Mouse (Mus musculus) forebrain, embryonic 12.5 days (tissue): ENCODE results near the gene Casp1. TPM values are rescaled to one million over a fixed set of nuclear protein-coding genes. Genes with fewer than 3 reads are reported as not detected.

ENCODE experiments used
- ATAC-seq: fragments of 200-750 bp; cut with Nextera tagmentation; 2 replicates; pipeline ENCODE4 v1.8.0; 2017; ENCODE audit warnings: moderate TSS enrichment; ENCODE audit not compliant: low FRiP score
- H3K27ac ChIP-seq: fragments of 300-500 bp; sonication (generic); 2 replicates; pipeline ENCODE4 v1.5.1; 2016; ENCODE audit warnings: mild to moderate bottlenecking
- H3K27me3 ChIP-seq: fragments of 300-500 bp; sonication (generic); 2 replicates; pipeline ENCODE4 v1.6.1; 2016; ENCODE audit warnings: mild to moderate bottlenecking
- H3K36me3 ChIP-seq: fragments of 300-500 bp; sonication (generic); replicated peaks from 2 replicates; pipeline ENCODE4 v1.6.1; 2016; ENCODE audit warnings: mild to moderate bottlenecking
- H3K4me1 ChIP-seq: fragments of 300-500 bp; sonication (generic); 2 replicates; pipeline ENCODE4 v1.6.1; 2016
- H3K4me2 ChIP-seq: fragments of 300-500 bp; sonication (generic); 2 replicates; pipeline ENCODE4 v1.6.1; 2016; ENCODE audit warnings: mild to moderate bottlenecking, moderate library complexity
- H3K4me3 ChIP-seq: fragments of 300-500 bp; sonication (generic); replicated peaks from 2 replicates; pipeline ENCODE4 v1.5.1; 2016; ENCODE audit warnings: mild to moderate bottlenecking
- H3K9ac ChIP-seq: fragments of 300-500 bp; sonication (generic); 2 replicates; pipeline ENCODE4 v1.6.1; 2016; ENCODE audit warnings: mild to moderate bottlenecking
- H3K9me3 ChIP-seq: fragments of 300-500 bp; sonication (generic); 2 replicates; pipeline ENCODE4 v1.6.1; 2016
- WGBS: fragments of 180-500 bp; shearing (Covaris S2); methylation state at CpG from one replicate; pipeline ENCODE4 v1.1.7; 2016; 5-methylcytosine and 5-hydroxymethylcytosine counted together
- polyA plus RNA-seq: library from polyadenylated mRNA; unstranded; fragments of >200 nt; fragmentation: Nextera tagmentation; extraction: Ambion mirVana; gene quantifications from 2 replicates; pipeline ENCODE4 v1.2.1, GENCODE M21; 2016

Casp1 gene
- 0.22 and 0.54 TPM in 2 replicates for polyA plus RNA-seq

DNA sequence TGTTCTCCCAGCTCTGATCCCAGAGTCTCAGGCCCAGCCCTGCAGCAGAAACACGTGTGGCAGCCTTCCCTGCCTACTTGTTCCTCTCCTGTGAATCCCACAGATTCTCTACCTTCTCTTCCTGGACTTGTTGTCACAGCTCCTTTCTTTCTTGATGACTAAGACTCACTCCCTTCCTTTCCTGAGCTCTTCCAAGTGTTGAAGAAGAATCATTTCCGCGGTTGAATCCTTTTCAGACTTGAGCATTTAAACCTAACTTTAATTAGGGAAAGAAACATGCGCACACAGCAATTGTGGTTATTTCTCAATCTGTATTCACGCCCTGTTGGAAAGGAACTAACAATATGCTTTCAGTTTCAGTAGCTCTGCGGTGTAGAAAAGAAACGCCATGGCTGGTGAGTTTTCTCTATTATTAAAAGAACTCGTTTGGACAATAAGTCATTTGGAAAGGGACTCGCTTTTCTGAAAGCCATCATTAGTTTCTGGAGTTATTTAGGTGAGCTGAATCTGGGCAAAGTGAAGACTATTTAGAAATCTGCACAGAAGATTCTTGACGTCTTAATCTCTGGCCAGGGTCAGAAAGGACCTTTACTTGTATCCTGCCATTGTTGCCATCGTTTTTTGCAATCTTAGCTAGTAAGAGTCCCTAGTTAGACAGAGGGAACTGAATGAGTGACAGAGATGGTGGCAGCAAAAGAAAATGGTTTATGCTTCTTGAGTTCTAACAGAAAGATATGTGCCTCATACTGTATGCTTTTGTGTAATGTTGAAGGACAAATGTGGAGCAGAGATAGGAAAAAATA is at the start of gene Casp1:
Gene Casp1 (plus strand): TSS at position 189 of the 803 bp plus-strand sequence.
- Histone ChIP-seq H3K27ac (no peak within 1 kb of the TSS), H3K4me2 (no peak within 1 kb of the TSS), H3K36me3 (no peaks in the 10 kb centered on the region), H3K9ac (no peak within 1 kb of the TSS), H3K9me3 (no peaks in the 10 kb centered on the region), H3K27me3 (no peaks in the 10 kb centered on the region), H3K4me3 (no peak within 1 kb of the TSS), H3K4me1 (peaks cover 5% of the 10 kb centered on the region; the same call in 1 of the 2 replicates)
- ATAC-seq, result no peak
- WGBS, result 39% methylated on average over 11 of the region's 11 CpGs

DNA sequence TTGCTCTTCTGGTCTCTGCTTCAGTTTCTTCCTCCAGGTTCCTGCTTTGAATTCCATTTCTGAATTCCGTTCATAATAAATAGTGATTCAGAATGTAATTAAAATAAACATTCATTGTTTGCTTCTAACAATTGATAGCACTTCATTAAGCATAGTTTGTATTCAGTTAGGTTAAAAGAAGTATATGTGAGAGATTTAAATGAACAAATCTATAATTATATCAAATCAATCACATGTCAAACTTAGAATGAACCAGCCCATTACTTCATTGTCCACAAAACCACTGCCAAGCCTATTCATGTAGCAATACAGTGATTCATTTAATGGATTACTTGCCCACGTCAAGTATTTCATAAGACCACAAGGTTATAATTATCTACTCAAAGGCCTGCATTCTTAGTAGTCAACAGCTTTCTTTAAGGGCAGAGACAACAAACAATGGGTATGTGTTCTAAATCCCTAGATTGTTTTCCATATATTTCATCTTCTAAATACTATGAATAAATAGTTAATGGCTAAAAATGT is 34.3 kb upstream of the Casp1 start:
- no peak overlapping the region for H3K4me3 ChIP-seq
- H3K27me3 ChIP-seq, result no peaks in the 10 kb centered on the region
- no peaks in the 10 kb centered on the region for H3K36me3 ChIP-seq
- H3K9ac ChIP-seq, result no peak overlapping the region
- ATAC-seq, result no peak
- H3K4me1 ChIP-seq, result no peaks in the 10 kb centered on the region
- H3K4me2 ChIP-seq, result no peak overlapping the region
- no peaks in the 10 kb centered on the region for H3K9me3 ChIP-seq
- no peak overlapping the region for H3K27ac ChIP-seq
- 41% methylated on average over 2 of the region's 2 CpGs for WGBS

DNA sequence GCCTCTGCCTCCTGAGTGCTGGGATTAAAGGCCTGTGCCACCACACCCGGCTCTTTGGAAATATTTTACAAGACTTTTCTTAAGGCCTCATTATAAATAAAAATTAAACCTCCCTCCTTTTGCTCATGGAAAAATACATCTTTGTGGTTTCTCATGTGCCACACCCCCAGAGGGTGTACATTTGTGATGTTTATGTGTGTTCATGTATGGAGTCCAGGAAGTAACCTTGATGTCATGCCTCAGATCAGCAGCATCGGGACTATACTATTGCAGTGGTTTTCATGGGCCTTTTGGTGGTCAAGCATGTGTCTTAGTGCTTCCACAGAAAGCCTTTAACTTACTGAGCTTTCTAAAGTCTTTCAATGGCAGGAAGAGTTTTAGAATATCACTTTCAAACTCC is 28.0 kb upstream of the Casp1 start:
- no peak for ATAC-seq
- Histone ChIP-seq H3K4me1 (no peaks in the 10 kb centered on the region), H3K9me3 (no peaks in the 10 kb centered on the region), H3K4me2 (no peak overlapping the region), H3K9ac (no peak overlapping the region), H3K36me3 (no peaks in the 10 kb centered on the region), H3K4me3 (no peak overlapping the region), H3K27me3 (no peaks in the 10 kb centered on the region), H3K27ac (no peak overlapping the region)
- WGBS, result 84% methylated on average over 2 of the region's 2 CpGs

DNA sequence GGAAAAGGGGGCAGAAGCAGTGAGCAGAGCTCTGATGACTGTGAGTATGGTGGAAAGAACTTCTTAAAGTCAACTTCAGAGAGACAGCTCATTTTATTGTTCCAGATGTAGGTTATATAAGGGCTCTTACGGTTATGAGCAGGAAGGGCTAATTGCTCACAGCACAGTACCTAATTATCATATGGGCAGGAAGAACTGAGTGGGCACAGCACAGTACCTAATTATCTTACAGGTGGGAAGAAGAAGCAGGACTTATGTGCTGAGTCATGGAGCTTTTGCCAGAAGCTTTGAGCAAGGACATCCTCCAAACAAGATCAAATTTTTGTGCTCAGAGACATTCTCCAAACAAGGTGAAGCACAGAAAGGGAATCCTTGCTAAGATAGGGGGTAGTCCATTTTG is 27.4 kb upstream of the Casp1 start:
- H3K27me3 ChIP-seq, result no peaks in the 10 kb centered on the region
- no peak overlapping the region for H3K4me3 ChIP-seq
- H3K27ac ChIP-seq, result no peak overlapping the region
- 82% methylated on average over 1 of the region's 1 CpGs for WGBS
- no peaks in the 10 kb centered on the region for H3K4me1 ChIP-seq
- no peaks in the 10 kb centered on the region for H3K9me3 ChIP-seq
- H3K4me2 ChIP-seq, result no peak overlapping the region
- H3K9ac ChIP-seq, result no peak overlapping the region
- ATAC-seq, result no peak
- no peaks in the 10 kb centered on the region for H3K36me3 ChIP-seq

DNA sequence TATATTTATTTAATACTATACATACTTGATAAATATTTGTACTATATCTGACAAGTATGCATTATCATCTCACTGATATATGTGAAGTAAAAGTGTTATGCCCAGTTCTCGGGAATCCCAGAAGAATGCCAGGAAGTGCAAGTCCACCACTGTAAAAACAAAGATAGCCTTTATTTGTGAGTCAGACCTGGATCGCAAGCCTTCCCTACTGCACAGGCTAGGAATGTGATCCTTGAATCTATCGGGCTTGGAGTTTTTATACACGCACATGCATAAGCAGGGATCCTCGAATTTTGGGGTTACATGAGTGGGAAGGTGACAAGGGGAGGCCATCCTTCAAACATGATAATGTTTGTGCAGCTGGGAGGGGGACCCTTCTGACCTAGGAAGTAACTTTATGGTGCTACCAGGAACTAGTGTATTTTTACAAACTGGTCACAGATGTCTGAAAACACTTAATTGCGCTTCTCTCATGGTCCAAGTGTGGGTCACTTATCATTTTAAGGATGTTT is 26.9 kb upstream of the Casp1 start:
- 90% methylated on average over 6 of the region's 6 CpGs for WGBS
- no peaks in the 10 kb centered on the region for H3K9me3 ChIP-seq
- ATAC-seq, result no peak
- no peak overlapping the region for H3K4me2 ChIP-seq
- no peaks in the 10 kb centered on the region for H3K4me1 ChIP-seq
- H3K27ac ChIP-seq, result no peak overlapping the region
- no peak overlapping the region for H3K9ac ChIP-seq
- no peak overlapping the region for H3K4me3 ChIP-seq
- H3K36me3 ChIP-seq, result no peaks in the 10 kb centered on the region
- no peaks in the 10 kb centered on the region for H3K27me3 ChIP-seq

DNA sequence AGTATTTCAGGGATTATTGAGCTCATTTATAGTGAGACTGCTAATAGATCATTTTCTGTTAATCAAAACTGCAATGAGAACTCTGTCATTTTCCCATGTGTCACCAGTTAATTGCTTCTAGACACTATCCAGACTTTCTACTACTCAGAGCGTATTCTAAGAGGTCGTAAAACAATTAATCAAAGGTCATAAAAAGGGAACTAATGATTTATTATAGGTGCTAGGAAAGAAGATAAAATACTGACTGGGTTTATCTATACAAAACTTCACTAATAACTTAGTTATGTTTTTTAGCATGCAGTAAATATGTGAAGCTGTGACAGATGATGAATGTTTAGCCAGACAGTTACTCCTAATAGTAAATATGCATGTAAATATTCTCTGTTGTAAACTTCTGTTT is 12.2 kb upstream of the Casp1 start:
- Histone ChIP-seq H3K27ac (no peak overlapping the region), H3K9me3 (no peaks in the 10 kb centered on the region), H3K4me2 (no peak overlapping the region), H3K9ac (no peak overlapping the region), H3K27me3 (no peaks in the 10 kb centered on the region), H3K36me3 (no peaks in the 10 kb centered on the region), H3K4me3 (no peak overlapping the region), H3K4me1 (no peaks in the 10 kb centered on the region)
- 88% methylated on average over 2 of the region's 2 CpGs for WGBS
- ATAC-seq, result no peak

DNA sequence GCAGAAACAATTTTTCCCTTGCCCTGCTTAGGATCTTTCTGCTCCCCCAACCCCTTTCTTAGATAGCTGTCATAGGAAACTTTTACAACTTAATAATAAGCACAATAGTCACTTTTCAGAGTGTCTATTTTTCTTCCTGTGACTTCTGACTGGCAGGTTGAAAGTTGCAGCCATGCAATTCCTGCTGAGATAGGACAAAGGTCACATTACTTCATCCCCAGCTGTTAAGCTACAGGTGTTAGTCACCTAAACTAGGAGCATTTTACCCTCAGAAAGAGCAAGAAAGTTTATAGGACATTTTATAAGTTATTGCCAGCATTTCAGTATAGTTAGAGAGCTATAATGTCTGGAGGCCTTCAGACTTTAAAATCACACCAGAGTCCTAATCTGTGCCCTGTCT is 11.7 kb upstream of the Casp1 start:
- no peak overlapping the region for H3K4me2 ChIP-seq
- ATAC-seq, result no peak
- H3K36me3 ChIP-seq, result no peaks in the 10 kb centered on the region
- no peaks in the 10 kb centered on the region for H3K9me3 ChIP-seq
- no peaks in the 10 kb centered on the region for H3K4me1 ChIP-seq
- no peaks in the 10 kb centered on the region for H3K27me3 ChIP-seq
- no peak overlapping the region for H3K9ac ChIP-seq
- H3K27ac ChIP-seq, result no peak overlapping the region
- no peak overlapping the region for H3K4me3 ChIP-seq

DNA sequence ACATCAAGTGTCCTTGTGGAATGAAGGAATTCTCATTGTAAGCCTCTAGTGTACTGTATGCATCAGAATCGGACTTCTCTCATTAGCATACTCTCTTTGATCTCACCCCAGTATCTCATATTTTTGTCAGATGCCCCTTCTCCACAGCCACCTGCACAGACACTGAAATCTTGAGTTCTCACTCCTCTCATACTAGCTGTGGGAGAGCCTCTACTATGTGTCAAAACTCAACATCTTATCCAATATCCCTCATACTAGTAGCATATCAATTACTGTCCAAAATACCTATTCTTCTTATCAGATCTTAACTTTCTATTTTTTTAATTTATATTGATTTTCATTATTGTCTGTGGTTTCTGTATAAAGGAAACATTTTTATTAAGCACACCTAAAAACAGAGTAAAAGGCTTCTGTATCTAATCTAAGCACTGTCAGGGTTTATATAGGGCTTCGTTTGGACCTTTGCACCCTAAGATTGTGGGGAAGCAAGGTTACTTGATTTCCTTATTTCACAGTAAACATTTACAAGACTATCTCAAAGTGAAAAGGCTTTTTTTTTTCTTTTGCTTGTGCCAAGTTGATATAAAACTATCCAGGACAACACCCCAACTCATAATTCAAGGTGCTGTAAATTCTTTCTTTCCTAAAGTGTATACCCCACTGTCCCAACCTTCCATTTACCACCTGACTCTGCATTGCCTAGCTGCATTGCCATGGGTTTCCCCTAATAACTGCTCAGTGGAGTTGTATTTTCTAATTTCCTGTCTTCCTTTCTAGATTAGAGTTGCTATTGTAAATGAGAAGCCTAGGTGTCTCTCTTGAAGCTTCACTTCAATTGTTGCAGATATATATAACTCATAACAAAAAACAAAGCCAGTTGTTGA is 1.7 kb upstream of the Casp1 start:
- H3K4me2 ChIP-seq, result no peak overlapping the region
- no peak overlapping the region for H3K27ac ChIP-seq
- no peaks in the 10 kb centered on the region for H3K27me3 ChIP-seq
- no peak overlapping the region for H3K9ac ChIP-seq
- H3K4me1 ChIP-seq, result peaks cover 5% of the 10 kb centered on the region; the same call in 1 of the 2 replicates
- ATAC-seq, result no peak
- H3K36me3 ChIP-seq, result no peaks in the 10 kb centered on the region
- H3K4me3 ChIP-seq, result no peak overlapping the region
- H3K9me3 ChIP-seq, result no peaks in the 10 kb centered on the region
- WGBS, result 82% methylated on average over 2 of the region's 2 CpGs

DNA sequence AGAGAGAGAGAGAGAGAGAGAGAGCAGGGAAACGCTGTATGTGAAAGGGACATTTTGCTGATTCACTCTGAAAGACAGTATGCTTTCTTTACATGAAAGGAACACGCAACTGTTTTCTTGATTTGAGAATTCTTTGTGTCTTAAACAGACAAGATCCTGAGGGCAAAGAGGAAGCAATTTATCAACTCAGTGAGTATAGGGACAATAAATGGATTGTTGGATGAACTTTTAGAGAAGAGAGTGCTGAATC is 740 bp downstream of the Casp1 start:
- Histone ChIP-seq H3K4me3 (no peak overlapping the region), H3K9me3 (no peaks in the 10 kb centered on the region), H3K36me3 (no peaks in the 10 kb centered on the region), H3K27me3 (no peaks in the 10 kb centered on the region), H3K27ac (no peak overlapping the region), H3K9ac (no peak overlapping the region), H3K4me2 (no peak overlapping the region), H3K4me1 (peaks cover 5% of the 10 kb centered on the region; the same call in 1 of the 2 replicates)
- ATAC-seq, result no peak
- WGBS, result 83% methylated on average over 2 of the region's 2 CpGs

DNA sequence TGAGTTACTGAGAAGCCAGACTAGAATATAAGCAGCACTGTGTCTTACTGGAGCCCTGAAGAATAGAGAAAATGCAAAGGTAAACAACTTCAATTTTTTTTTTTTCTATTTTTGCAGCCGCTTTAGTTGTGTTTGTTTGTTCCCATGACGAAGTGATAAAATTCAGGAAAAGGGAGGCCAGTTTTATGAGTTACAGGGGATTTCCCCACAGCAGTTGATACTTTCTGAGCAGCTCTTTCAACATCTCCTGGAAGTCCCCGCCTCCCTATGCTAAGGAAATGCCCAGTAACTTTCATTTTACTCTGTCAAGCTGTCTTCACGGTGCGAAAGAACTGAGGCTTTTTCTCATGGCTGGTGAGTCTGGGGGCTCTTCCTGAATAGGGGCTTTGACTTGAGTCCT is 10.2 kb downstream of the Casp1 start, which contains the start of gene Casp4:
Gene Casp4 (plus strand): TSS at position 268 of the 400 bp plus-strand sequence.
- WGBS, result 86% methylated on average over 5 of the region's 5 CpGs

DNA sequence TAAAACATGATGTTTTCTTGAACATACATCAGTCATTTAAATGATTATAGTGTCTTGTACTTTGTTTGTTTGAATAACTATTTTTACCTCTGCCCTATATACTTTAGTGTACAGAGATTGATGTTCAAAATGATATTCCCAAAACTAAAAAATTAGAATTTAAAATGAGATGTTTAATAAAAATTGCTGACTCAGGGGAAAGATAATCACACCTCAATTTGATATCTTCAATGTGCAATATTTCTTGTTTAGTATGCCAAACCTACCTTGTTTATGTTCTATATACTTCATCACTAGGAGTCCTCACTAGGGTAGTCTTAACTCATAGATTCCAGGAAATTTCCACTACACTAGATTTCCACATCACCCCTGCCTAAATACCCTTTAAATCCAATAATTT is 11.8 kb downstream of the Casp1 start:
- ATAC-seq, result no peak
- Histone ChIP-seq H3K4me2 (no peak overlapping the region), H3K27me3 (no peaks in the 10 kb centered on the region), H3K9me3 (no peaks in the 10 kb centered on the region), H3K9ac (no peak overlapping the region), H3K36me3 (no peaks in the 10 kb centered on the region), H3K27ac (no peak overlapping the region), H3K4me3 (no peak overlapping the region), H3K4me1 (no peaks in the 10 kb centered on the region)

More for the DNA sequence above, 10.2 kb downstream of the Casp1 start, which contains the start of gene Casp4:
- Histone ChIP-seq H3K27ac (no peak within 1 kb of the TSS), H3K9ac (no peak within 1 kb of the TSS), H3K36me3 (no peaks in the 10 kb centered on the region), H3K4me3 (no peak within 1 kb of the TSS), H3K4me1 (no peaks in the 10 kb centered on the region), H3K27me3 (no peaks in the 10 kb centered on the region), H3K9me3 (no peaks in the 10 kb centered on the region), H3K4me2 (no peak within 1 kb of the TSS)
- no peak for ATAC-seq

DNA sequence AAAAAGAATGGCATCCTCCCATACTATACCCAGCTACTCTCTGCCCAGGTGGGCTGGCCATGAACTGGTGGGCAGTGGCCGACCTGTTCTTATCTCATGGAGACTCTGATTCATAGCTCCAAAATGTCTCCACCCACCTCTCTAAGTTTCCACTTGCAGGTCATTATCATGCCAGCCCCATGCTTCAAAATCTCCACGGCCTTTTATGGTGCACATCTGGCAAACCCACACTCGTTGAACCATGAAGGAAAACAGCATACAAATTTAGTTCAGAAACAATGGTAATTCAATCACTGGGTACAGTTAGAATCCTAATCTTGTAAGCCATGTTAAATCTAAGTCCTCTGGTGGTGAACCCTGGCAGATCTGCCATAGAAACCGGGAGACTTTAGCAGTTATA is 13.1 kb downstream of the Casp1 start:
- Histone ChIP-seq H3K4me3 (no peak overlapping the region), H3K9ac (no peak overlapping the region), H3K27ac (no peak overlapping the region), H3K4me1 (no peaks in the 10 kb centered on the region), H3K4me2 (no peak overlapping the region), H3K36me3 (no peaks in the 10 kb centered on the region), H3K9me3 (no peaks in the 10 kb centered on the region), H3K27me3 (no peaks in the 10 kb centered on the region)
- ATAC-seq, result no peak
- WGBS, result 77% methylated on average over 4 of the region's 4 CpGs
